Mouse (Mus musculus) ES-Bruce4 (cell line): ENCODE measurements around the gene Olfr960.

ENCODE experiments used
- CTCF ChIP-seq: IDR thresholded peaks from one replicate; pipeline ENCODE4 v1.8.1; 2011; ENCODE audit warnings: low read depth, low read length
- EP300 ChIP-seq: IDR thresholded peaks from 2 replicates; pipeline ENCODE4 v1.6.1; 2011; ENCODE audit warnings: low read depth, low read length; ENCODE audit not compliant: insufficient read depth
- POLR2A ChIP-seq: IDR thresholded peaks from one replicate; pipeline ENCODE4 v1.8.1; 2011; ENCODE audit warnings: low read length; ENCODE audit not compliant: insufficient read depth

GRCm38 (mm10) chr9:39577050-39577449, 44.1 kb upstream of the Olfr960 start:
- TF ChIP-seq CTCF (no peak), POLR2A (no peak), EP300 (no peak)
